Mouse (Mus musculus): ENCODE results near the gene Gdpd4.
A peak's percentile ranks its signal among the peaks of the same experiment; 100 is the strongest.

The Gdpd4 gene

GRCm38 (mm10) chr7:97919742-97920141, at the start of gene Gdpd4:
Gene Gdpd4, plus strand, starts transcription at chr7:97919955.
- DNase-seq (ENCODE audit: low spot score), result no peak

- no peak for DNase-seq (ENCODE audit: low spot score)
These were observed 47.4 kb upstream of the Gdpd4 start for GRCm38 (mm10) chr7:97872396-97872795.

- DNase-seq (ENCODE audit: low spot score), result no peak
These were observed 46.4 kb upstream of the Gdpd4 start for GRCm38 (mm10) chr7:97873317-97873716.

DNA sequence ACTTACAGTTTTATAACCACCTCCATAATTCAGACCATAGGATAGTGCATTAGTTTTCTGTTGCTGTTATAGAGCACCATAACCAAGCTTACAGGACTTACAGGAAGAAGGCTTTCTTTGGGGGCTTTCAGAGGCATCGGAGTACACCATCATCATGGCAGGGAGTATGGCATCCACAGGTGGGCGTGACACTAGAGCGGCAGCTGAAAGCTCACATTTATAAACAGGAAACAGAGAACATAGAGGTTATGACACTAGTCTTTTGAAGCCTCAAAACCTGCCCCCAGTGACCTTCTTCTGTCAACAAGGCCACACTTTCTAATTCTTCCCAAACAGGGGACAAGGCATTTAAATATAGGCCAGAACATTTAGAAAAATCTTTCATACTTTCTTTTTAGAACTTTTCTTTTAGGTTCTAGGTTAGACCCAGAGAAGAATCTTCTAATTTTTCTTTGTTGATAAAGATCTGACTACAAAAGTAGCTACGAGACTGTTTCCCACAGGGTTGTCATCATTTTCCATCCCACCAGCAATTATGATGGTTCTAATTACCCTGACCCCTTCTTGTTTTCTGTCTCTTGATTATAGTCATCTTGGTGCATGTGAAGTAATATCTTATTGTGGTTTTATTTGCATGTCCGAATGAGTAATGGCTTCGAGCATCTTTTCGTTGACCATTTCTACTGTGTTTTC, 41.8 kb upstream of the Gdpd4 start:
- DNase-seq (ENCODE audit: low spot score), result no peak

GRCm38 (mm10) chr7:97911646-97912045, 8.1 kb upstream of the Gdpd4 start:
- no peak for DNase-seq (ENCODE audit: low spot score)

DNA sequence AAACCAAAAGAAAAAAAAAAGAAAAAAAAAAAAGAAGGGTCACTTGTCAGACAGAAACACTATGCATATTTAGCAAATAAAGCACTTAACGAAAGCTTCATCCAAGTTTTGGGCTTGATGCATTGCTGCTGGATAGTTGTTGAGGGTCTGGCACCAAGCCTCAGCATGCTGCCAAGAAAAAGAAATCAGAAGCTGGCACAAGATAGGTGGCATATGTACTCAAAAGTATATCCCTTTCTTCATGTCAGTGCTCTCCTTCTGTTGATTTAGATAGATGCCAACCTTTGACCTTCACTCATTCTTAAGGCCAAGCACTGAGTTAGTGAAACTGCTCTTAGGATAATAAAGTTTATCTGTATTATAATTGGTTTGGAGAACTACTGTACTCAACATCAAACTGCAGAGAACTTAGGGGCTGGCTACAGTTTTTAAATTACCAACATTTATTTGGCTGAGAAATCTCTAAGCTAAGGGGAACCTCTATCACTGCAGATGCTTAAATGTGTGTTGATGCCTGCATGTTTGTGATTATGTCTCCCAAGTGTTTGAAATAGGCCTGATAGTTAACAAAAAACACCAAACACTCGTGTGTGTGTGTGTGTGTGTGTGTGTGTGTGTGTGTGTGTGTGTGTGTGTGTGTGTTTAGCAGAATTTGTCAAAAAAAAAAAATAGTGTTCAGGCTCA, 4.8 kb upstream of the Gdpd4 start:
- no peak for DNase-seq (ENCODE audit: low spot score)

GRCm38 (mm10) chr7:97925819-97926218, 6.1 kb downstream of the Gdpd4 start:
- DNase-seq (ENCODE audit: low spot score), result no peak

DNA sequence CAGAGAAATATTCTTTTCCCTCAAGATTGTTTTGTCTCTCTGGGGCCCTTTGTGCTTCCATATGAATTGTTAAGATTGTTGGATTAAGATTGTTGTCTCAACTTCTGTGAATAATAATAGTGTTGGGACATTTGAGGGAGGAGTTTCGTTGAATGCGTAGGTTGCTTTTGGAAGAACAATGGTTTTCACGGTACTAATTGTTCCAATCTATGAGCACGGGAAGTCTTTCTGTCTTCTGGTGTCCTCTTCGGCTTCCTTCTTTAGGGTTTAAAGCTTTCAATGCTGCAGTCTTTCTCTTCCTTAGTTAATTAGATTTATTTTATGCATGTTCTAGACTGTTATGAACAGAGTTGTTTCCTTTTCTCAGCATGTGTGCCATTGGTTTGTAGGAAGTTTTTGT, 7.2 kb downstream of the Gdpd4 start:
- no peak for DNase-seq (ENCODE audit: low spot score)

DNA sequence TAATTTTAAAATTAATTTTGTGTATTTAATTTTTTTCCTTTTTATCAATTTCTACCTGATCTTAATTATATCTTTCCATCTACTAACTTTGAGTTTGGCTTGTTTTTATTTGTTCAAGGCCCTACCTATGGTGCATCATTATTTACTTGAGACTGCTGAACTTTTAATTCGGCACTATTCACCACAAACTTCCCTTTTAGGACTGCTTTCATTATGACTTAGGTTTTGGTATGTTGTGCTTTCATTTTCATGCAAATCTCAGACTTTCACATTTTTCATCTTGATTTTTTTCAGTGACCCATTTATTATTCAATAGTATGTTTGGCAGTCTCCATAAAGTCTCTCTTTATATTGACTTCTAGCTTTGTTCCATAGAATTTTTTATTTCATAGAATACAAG, 24.7 kb downstream of the Gdpd4 start:
- DNase-seq (ENCODE audit: low spot score), result no peak

GRCm38 (mm10) chr7:97972486-97972885, 52.7 kb downstream of the Gdpd4 start:
- no peak for DNase-seq (ENCODE audit: low spot score)

DNA sequence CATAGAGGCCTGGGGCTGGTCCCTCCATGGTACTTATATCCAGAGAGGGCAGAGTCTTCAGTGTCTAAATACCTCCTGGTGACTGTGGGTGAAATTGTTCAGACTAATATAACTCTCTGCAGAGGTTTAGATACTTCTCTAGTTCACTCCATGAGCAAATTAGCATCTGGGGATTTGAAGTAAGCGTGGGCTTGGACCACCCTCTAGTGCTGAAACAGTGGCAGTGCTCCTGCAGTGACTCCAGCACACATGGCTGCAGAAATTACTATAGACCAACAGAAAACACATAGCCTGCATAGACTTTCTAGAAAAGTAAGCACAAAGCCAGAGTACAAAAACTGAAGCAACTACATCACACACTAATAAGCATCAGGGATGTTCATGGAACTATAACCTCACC, 57.7 kb downstream of the Gdpd4 start:
- DNase-seq (ENCODE audit: low spot score), result peak; percentile 71

- DNase-seq (ENCODE audit: low spot score), result peak; percentile 75
These were observed 64.5 kb downstream of the Gdpd4 start for GRCm38 (mm10) chr7:97984108-97984834.

DNA sequence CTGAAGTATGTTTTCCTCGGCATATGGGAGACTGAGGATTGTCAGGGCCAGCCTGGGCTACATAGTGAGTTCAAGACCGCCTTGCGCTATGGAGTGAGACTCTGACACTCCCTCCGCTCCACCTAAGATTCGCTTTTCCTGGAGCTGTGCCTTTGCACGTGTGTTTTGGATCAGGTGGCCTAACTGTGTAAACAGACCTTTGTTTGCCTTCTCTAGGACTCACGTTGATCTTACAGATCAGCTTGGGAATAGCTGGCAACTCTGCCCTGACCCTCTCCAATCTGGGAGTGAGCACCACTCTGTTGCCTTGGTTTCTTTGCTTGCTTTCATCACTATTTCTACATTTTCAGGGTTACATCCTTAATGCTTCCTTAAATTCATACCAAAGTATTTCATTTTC, 82.9 kb downstream of the Gdpd4 start:
- no peak for DNase-seq (ENCODE audit: low spot score)

- no peak for DNase-seq (ENCODE audit: low spot score)
These were observed 128.5 kb downstream of the Gdpd4 start for GRCm38 (mm10) chr7:98048101-98048824.

DNA sequence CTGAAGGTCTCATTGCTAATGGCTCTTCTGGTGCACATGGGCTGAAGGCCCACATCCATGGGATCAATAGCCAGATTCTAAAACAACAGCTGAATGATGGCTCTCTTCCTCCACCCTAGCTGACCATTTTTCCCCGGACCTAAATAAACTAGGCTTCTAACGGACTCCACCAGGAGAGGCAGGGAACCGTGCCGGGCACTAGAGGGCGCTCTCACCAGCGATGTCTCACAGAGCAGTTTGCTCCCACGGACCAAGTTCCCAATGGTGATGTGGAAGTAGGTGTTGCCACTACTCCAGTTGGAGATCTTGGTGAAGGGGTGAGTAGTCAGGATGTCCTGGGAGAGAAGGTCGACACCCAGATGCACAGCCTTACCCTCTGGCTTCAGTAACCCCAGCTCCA, 132.2 kb downstream of the Gdpd4 start:
- DNase-seq (ENCODE audit: low spot score), result peak; percentile 76

DNA sequence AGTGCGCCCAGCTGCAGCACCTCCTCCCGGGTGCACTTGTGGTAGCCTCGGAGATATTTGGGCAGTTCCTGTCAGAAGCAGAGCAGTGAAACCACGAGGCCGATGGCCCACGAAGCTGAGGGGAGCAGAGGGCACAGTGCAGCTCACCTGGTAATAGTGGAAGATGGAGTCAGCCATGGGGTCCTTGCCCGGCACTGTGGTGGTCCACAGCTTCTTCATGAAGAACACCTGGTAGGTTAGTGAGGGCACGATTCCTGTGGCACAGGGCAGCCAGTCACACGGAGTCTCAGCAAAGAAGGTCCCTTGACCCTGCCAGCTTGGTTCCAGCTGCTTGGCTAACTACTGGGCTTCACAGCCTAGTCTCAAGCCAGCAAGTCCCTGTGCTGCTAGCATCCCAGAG, 134.7 kb downstream of the Gdpd4 start:
- no peak for DNase-seq (ENCODE audit: low spot score)

DNA sequence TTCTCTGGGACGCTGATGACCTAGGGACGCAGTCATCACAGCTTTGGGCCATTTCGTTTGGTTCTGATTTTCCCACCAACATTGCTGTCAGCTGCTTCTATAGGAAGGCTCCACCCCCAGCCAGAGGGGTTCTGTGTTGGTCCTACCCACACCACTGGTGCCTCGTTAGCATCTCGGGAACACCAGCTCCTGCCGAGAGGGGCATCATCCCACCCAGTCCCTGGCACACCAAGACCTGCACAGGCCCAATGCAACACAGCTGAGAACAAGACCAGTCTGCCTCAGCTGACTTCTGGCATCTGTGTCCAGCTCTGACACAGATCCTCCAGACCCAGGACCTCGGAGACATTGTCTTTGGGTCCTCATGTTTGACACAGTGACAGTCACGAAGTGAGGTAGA, 135.2 kb downstream of the Gdpd4 start:
- no peak for DNase-seq (ENCODE audit: low spot score)

GRCm38 (mm10) chr7:98066229-98066628, 146.5 kb downstream of the Gdpd4 start:
- DNase-seq (ENCODE audit: low spot score), result no peak

GRCm38 (mm10) chr7:98071620-98072019, 151.9 kb downstream of the Gdpd4 start:
- peak; percentile 94 for DNase-seq (ENCODE audit: low spot score)

- no peak for DNase-seq (ENCODE audit: low spot score)
These were observed 157.7 kb downstream of the Gdpd4 start for GRCm38 (mm10) chr7:98077453-98077852.

GRCm38 (mm10) chr7:98082376-98082775, 162.6 kb downstream of the Gdpd4 start:
- peak; percentile 44 for DNase-seq (ENCODE audit: low spot score)

DNA sequence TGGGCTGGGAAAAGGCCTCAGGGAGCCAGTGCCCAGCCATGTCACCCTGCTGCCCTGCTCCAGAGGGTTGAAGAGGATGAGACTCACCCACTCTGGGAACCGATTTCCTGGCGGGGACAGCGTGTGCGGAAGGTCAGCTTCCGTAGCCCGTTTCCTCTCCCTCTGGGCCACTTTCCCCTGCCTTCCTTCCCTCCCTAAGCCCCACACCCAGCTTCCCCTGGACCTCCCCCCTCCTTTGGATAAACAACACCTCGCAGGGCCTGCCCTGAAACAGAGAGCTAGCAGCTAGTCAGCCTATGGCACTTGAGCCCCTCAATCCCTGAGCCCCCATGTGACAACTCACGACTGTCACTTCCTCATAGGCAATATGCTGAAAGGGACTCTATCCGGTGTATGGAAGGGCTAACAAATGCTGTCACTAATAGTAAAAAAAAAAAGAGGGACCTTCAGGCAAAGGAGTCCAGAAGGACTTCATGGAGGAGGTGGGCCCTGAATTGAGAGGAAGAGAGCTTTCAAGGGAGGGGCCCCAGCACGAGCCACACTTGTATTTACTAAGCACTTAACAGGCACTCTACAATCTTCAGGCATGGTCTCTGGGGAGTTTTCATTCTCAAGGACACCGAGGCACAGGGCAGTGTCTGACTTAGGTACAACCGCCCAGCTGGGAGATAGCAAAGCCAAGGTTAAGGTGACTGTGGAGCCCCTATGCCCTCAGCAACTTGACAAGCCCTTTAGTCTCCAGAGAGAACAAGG, 165.0 kb downstream of the Gdpd4 start:
- peak; percentile 18 for DNase-seq (ENCODE audit: low spot score)
